Mouse (Mus musculus): Measurements from ENCODE around the gene Acvr1b. TPM values are rescaled to one million over a fixed set of nuclear protein-coding genes. Genes with fewer than 3 reads are reported as not detected.
A peak's percentile ranks its signal among the peaks of the same experiment; 100 is the strongest.

Acvr1b gene
- polyA plus RNA-seq, 1 experiment: 54.5 TPM

GRCm38 (mm10) chr15:101163056-101163458 lies 10.8 kb upstream of the Acvr1b start:
- no peak overlapping the region for H3K27ac ChIP-seq (ENCODE audit: insufficient read depth, low read length)
- no peaks in the 10 kb centered on the region for H3K27me3 ChIP-seq (ENCODE audit: control insufficient read depth, insufficient read depth, low read length)
- no peak for TF ChIP-seq POLR2A (IDR thresholded peaks at IDR 0.05; ENCODE audit: borderline replicate concordance, insufficient read depth, low read length)
- TF ChIP-seq CTCF (IDR thresholded peaks at IDR 0.05; ENCODE audit: borderline replicate concordance, insufficient read depth, low read depth, low read length): no peak
- peaks cover 7% of the 10 kb centered on the region for H3K4me1 ChIP-seq (ENCODE audit: control insufficient read depth, insufficient read depth, low read length)
- no peak overlapping the region for H3K4me3 ChIP-seq (replicated peaks; ENCODE audit: insufficient read depth, low read depth, low read length)
- no peak for DNase-seq
- WGBS: 38% methylated on average over 15 of the region's 15 CpGs

- TF ChIP-seq CTCF (IDR thresholded peaks at IDR 0.05; ENCODE audit: borderline replicate concordance, insufficient read depth, low read depth, low read length) (no peak), POLR2A (IDR thresholded peaks at IDR 0.05; ENCODE audit: borderline replicate concordance, insufficient read depth, low read length) (no peak)
- Histone ChIP-seq H3K4me1 (ENCODE audit: control insufficient read depth, insufficient read depth, low read length) (peaks cover 7% of the 10 kb centered on the region), H3K27me3 (ENCODE audit: control insufficient read depth, insufficient read depth, low read length) (no peaks in the 10 kb centered on the region), H3K27ac (ENCODE audit: insufficient read depth, low read length) (no peak overlapping the region), H3K4me3 (replicated peaks; ENCODE audit: insufficient read depth, low read depth, low read length) (no peak overlapping the region)
- WGBS: 70% methylated on average over 5 of the region's 5 CpGs
- no peak for DNase-seq
Measured at GRCm38 (mm10) chr15:101163854-101164253, 10.0 kb upstream of the Acvr1b start.

DNA sequence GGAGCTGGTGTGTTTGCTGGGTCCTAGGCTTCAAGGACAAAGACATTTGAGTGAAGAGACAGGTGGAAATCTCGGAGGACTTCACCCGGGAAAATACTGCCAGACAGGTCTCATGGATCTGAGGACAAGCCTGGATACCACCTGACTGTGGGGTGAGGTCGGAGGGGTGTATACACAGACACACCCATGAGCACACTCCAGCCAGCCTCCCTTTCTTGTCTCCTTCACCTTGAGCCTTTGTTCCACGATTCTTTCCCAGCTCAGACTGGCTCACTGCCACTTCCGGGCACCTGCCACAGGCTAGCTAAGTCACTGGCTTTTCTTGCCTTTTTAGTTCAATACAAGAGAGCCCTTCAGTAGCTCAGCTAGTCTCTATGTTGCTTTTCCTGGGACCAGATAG lies 9.6 kb upstream of the Acvr1b start:
- no peak for DNase-seq
- TF ChIP-seq CTCF (IDR thresholded peaks at IDR 0.05; ENCODE audit: borderline replicate concordance, insufficient read depth, low read depth, low read length) (no peak), POLR2A (IDR thresholded peaks at IDR 0.05; ENCODE audit: borderline replicate concordance, insufficient read depth, low read length) (no peak)
- H3K4me1 ChIP-seq (ENCODE audit: control insufficient read depth, insufficient read depth, low read length): peaks cover 7% of the 10 kb centered on the region
- no peaks in the 10 kb centered on the region for H3K27me3 ChIP-seq (ENCODE audit: control insufficient read depth, insufficient read depth, low read length)
- H3K4me3 ChIP-seq (replicated peaks; ENCODE audit: insufficient read depth, low read depth, low read length): no peak overlapping the region
- H3K27ac ChIP-seq (ENCODE audit: insufficient read depth, low read length): no peak overlapping the region
- 59% methylated on average over 5 of the region's 5 CpGs for WGBS

DNA sequence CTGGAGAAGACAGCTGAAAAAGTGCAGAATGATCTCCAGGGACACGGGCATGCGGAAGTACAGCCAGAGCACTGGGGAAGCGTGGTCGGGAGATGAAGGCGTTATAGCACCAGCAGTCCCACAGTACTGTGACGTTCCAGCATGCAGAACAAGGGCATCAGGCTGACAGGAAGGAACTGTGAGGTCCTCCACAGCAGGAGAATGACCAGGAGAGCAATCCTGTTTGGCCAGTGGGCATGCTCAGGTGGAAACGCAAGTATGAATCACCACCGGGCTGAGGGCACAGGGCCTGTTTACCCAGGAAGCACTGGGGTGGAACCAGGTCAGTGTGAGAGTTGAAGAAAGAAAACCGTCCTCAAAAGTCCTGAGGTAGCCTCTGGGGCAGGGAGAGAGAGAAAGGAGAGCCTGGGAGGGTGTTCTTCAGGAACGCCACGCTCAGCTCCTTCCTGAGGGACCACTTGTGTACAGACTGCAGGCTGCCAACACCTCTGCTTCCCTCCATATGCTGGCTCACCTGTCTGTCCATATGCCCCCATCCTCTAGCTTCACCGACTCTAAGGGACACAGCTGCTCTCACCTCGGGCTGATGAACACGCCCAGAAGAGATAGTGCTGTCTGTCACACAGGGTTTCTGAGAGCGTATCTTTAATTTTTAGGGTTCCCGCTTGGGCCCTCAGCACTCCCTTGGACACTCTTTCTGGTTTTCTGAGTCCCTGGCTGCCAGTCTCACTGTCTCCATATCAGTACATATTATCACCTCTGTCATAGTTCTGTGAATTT lies 8.0 kb upstream of the Acvr1b start:
- H3K27ac ChIP-seq (ENCODE audit: insufficient read depth, low read length): no peak overlapping the region
- peak; percentile 51 to 57 for DNase-seq
- H3K27me3 ChIP-seq (ENCODE audit: control insufficient read depth, insufficient read depth, low read length): no peaks in the 10 kb centered on the region
- 33% methylated on average over 16 of the region's 16 CpGs for WGBS
- peaks cover 7% of the 10 kb centered on the region for H3K4me1 ChIP-seq (ENCODE audit: control insufficient read depth, insufficient read depth, low read length)
- no peak overlapping the region for H3K4me3 ChIP-seq (replicated peaks; ENCODE audit: insufficient read depth, low read depth, low read length)
- TF ChIP-seq CTCF (IDR thresholded peaks at IDR 0.05; ENCODE audit: borderline replicate concordance, insufficient read depth, low read depth, low read length): no peak
- TF ChIP-seq POLR2A (IDR thresholded peaks at IDR 0.05; ENCODE audit: borderline replicate concordance, insufficient read depth, low read length): no peak

- no peaks in the 10 kb centered on the region for H3K27me3 ChIP-seq (ENCODE audit: control insufficient read depth, insufficient read depth, low read length)
- H3K27ac ChIP-seq (ENCODE audit: insufficient read depth, low read length): no peak overlapping the region
- DNase-seq: no peak
- peaks cover 7% of the 10 kb centered on the region for H3K4me1 ChIP-seq (ENCODE audit: control insufficient read depth, insufficient read depth, low read length)
- 82% methylated on average over 11 of the region's 11 CpGs for WGBS
- TF ChIP-seq POLR2A (IDR thresholded peaks at IDR 0.05; ENCODE audit: borderline replicate concordance, insufficient read depth, low read length): no peak
- no peak for TF ChIP-seq CTCF (IDR thresholded peaks at IDR 0.05; ENCODE audit: borderline replicate concordance, insufficient read depth, low read depth, low read length)
- no peak overlapping the region for H3K4me3 ChIP-seq (replicated peaks; ENCODE audit: insufficient read depth, low read depth, low read length)
Measured at GRCm38 (mm10) chr15:101167553-101167952, 6.3 kb upstream of the Acvr1b start.

GRCm38 (mm10) chr15:101169910-101170309 lies 4.0 kb upstream of the Acvr1b start:
- 95% methylated on average over 5 of the region's 5 CpGs for WGBS
- Histone ChIP-seq H3K27me3 (ENCODE audit: control insufficient read depth, insufficient read depth, low read length) (no peaks in the 10 kb centered on the region), H3K4me3 (replicated peaks; ENCODE audit: insufficient read depth, low read depth, low read length) (no peak overlapping the region), H3K4me1 (ENCODE audit: control insufficient read depth, insufficient read depth, low read length) (peaks cover 7% of the 10 kb centered on the region), H3K27ac (ENCODE audit: insufficient read depth, low read length) (no peak overlapping the region)
- no peak for DNase-seq
- no peak for TF ChIP-seq CTCF (IDR thresholded peaks at IDR 0.05; ENCODE audit: borderline replicate concordance, insufficient read depth, low read depth, low read length)
- no peak for TF ChIP-seq POLR2A (IDR thresholded peaks at IDR 0.05; ENCODE audit: borderline replicate concordance, insufficient read depth, low read length)

DNA sequence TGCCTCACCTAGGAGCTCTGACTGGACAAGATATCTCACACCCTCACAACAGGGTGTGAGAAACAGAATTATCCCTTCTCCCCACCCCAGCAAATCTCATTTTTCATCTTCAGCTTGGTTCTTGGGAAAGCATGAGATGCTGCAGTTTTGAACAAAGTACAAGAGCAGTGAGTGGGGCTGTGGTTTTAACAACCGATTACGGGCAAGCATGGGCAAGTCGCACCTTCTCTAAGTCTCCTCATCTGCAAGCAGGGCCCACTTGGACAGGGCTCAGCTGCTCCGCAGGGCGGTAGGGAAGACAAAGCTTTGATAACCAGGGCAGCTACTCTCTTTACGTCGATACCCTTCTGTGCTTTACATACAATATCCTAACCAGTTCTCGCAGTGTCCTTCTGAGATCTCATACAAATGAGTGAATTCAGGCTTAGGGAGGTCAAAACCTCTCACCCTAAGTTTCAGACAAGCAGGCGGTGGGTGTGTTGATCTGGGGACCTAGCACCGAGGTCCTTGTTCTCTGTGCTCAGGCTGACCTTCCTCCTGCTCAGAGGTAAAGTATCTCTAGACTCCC lies 3.4 kb upstream of the Acvr1b start:
- H3K27me3 ChIP-seq (ENCODE audit: control insufficient read depth, insufficient read depth, low read length): no peaks in the 10 kb centered on the region
- TF ChIP-seq POLR2A (IDR thresholded peaks at IDR 0.05; ENCODE audit: borderline replicate concordance, insufficient read depth, low read length) (no peak), CTCF (IDR thresholded peaks at IDR 0.05; ENCODE audit: borderline replicate concordance, insufficient read depth, low read depth, low read length) (no peak)
- DNase-seq: no peak
- 90% methylated on average over 10 of the region's 10 CpGs for WGBS
- H3K4me3 ChIP-seq (replicated peaks; ENCODE audit: insufficient read depth, low read depth, low read length): no peak overlapping the region
- H3K4me1 ChIP-seq (ENCODE audit: control insufficient read depth, insufficient read depth, low read length): peaks cover 6% of the 10 kb centered on the region
- H3K27ac ChIP-seq (ENCODE audit: insufficient read depth, low read length): no peak overlapping the region

DNA sequence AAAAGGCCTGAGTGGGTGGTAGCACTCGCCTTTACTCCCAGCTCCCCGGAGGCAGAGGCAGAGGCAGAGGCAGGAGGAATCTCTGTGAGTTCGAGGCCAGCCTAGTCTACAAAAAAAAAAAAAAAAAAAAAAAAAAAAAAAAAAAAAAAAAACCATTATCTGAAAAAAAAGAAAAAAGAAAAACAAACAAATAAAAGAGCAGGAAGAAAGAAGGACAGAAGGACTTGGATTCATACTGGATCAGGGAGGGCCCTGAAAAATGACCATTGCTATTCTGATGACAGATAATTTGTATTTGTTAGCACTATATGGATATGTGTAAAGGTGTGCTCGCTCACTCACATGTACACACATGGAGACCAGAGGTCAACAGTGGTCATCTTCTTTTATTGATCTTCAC lies 2.6 kb upstream of the Acvr1b start:
- no peak for DNase-seq
- TF ChIP-seq CTCF (IDR thresholded peaks at IDR 0.05; ENCODE audit: borderline replicate concordance, insufficient read depth, low read depth, low read length): no peak
- no peak for TF ChIP-seq POLR2A (IDR thresholded peaks at IDR 0.05; ENCODE audit: borderline replicate concordance, insufficient read depth, low read length)
- H3K4me3 ChIP-seq (replicated peaks; ENCODE audit: insufficient read depth, low read depth, low read length): no peak overlapping the region
- peaks cover under 1% of the 10 kb centered on the region; the same call in 1 of the 2 replicates for H3K4me1 ChIP-seq (ENCODE audit: control insufficient read depth, insufficient read depth, low read length)
- H3K27ac ChIP-seq (ENCODE audit: insufficient read depth, low read length): no peak overlapping the region
- WGBS: 91% methylated on average over 4 of the region's 4 CpGs
- no peaks in the 10 kb centered on the region for H3K27me3 ChIP-seq (ENCODE audit: control insufficient read depth, insufficient read depth, low read length)
